Mouse (Mus musculus): ENCODE measurements around the gene Cd44.

Cd44 gene

DNA sequence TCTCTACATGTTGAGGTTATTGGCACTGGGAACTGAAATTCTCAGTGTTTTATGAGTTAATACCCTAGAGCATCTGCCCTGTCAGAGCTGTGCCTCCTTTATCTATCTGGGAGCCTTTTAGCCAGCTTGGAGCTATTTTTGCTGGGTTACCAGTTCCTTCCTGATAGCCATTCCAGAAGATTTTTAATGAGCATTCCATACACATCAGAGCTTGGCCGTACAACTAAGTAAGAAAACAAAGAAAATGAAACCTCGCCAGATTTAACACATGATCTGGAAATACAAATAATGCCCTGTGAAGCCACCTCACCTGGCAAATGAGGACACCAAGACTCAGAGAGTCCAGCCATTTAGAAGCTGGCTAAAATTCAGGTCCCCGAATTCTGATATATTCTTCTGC lies 138.3 kb downstream of the Cd44 start:
- DNase-seq (ENCODE audit: low spot score) = no peak

Measured in embryo, embryonic 10.5 days (tissue).